Mouse (Mus musculus) kidney, embryonic 16.5 days (tissue): ENCODE measurements around the gene Hoxd9. TPM values are rescaled to one million over a fixed set of nuclear protein-coding genes. Genes with fewer than 3 reads are reported as not detected.

Source experiments
- ATAC-seq: fragments of 200-750 bp; cut with Nextera tagmentation; 2 replicates; pipeline ENCODE4 v1.8.0; 2017; ENCODE audit warnings: moderate TSS enrichment; ENCODE audit not compliant: low FRiP score, low TSS enrichment
- H3K27ac ChIP-seq: fragments of 300-500 bp; sonication (generic); 2 replicates; pipeline ENCODE4 v1.5.1; 2014; ENCODE audit warnings: low read length
- H3K27me3 ChIP-seq: fragments of 300-500 bp; sonication (generic); 2 replicates; pipeline ENCODE4 v1.6.1; 2014; ENCODE audit warnings: low read length, control low read depth, mixed read lengths; ENCODE audit not compliant: insufficient read depth
- H3K36me3 ChIP-seq: fragments of 300-500 bp; sonication (generic); 2 replicates; pipeline ENCODE4 v1.6.1; 2014; ENCODE audit warnings: low read length, control low read depth, mixed read lengths; ENCODE audit not compliant: insufficient read depth
- H3K4me1 ChIP-seq: fragments of 300-500 bp; sonication (generic); 2 replicates; pipeline ENCODE4 v1.6.1; 2014; ENCODE audit warnings: low read length, control low read depth, mixed read lengths; ENCODE audit not compliant: insufficient read depth
- H3K4me2 ChIP-seq: fragments of 300-500 bp; sonication (generic); replicated peaks from 2 replicates; pipeline ENCODE4 v1.6.1; 2014; ENCODE audit warnings: low read depth, low read length
- H3K4me3 ChIP-seq: fragments of 300-500 bp; sonication (generic); 2 replicates; pipeline ENCODE4 v1.5.1; 2014; ENCODE audit warnings: mild to moderate bottlenecking, low read length
- H3K9ac ChIP-seq: fragments of 300-500 bp; sonication (generic); replicated peaks from 2 replicates; pipeline ENCODE4 v1.6.1; 2014; ENCODE audit warnings: low read length
- H3K9me3 ChIP-seq: fragments of 300-500 bp; sonication (generic); 2 replicates; pipeline ENCODE4 v1.6.1; 2016; ENCODE audit warnings: low read length, control low read depth
- WGBS: fragments of 180-500 bp; shearing (Covaris S2); extraction: QIAGEN DNeasy Blood & Tissue Kit; methylation state at CpG from one replicate; pipeline ENCODE4 v1.1.7; 2014; 5-methylcytosine and 5-hydroxymethylcytosine counted together
- polyA plus RNA-seq: library from polyadenylated mRNA; unstranded; fragments of >200 nt; fragmentation: Nextera tagmentation; extraction: Ambion mirVana; gene quantifications from 2 replicates; pipeline ENCODE4 v1.2.1, GENCODE M21; 2015

The Hoxd9 gene
- polyA plus RNA-seq, 1 experiment from 2014 or later: 38.4 TPM

- no peak for ATAC-seq
- H3K36me3 ChIP-seq: no peaks in the 10 kb centered on the region
- H3K27ac ChIP-seq: peak overlapping the region; percentile 41; the same call in 1 of the 2 replicates
- no peaks in the 10 kb centered on the region for H3K9me3 ChIP-seq
- H3K9ac ChIP-seq: no peak overlapping the region; the same call in 1 of the 2 replicates
- H3K4me1 ChIP-seq: peaks cover 33% of the 10 kb centered on the region; the same call in 1 of the 2 replicates
- WGBS: 38% methylated on average over 6 of the region's 6 CpGs
- peak overlapping the region; percentile 72 for H3K4me2 ChIP-seq
- no peaks in the 10 kb centered on the region for H3K27me3 ChIP-seq
- H3K4me3 ChIP-seq: peak overlapping the region; percentile 8
Measured at GRCm38 (mm10) chr2:74702820-74703219, 5.3 kb downstream of the Hoxd9 start.

GRCm38 (mm10) chr2:74703317-74703716 is 5.8 kb downstream of the Hoxd9 start:
- Histone ChIP-seq H3K9me3 (no peaks in the 10 kb centered on the region), H3K27me3 (no peaks in the 10 kb centered on the region), H3K27ac (peak overlapping the region; percentile 100), H3K4me2 (peak overlapping the region; percentile 72), H3K4me1 (peaks cover 33% of the 10 kb centered on the region; the same call in 1 of the 2 replicates), H3K4me3 (peak overlapping the region; percentile 78), H3K9ac (peak overlapping the region; percentile 99), H3K36me3 (no peaks in the 10 kb centered on the region)
- 19% methylated on average over 10 of the region's 10 CpGs for WGBS
- no peak for ATAC-seq

GRCm38 (mm10) chr2:74703720-74704392 is 6.3 kb downstream of the Hoxd9 start:
- 11% methylated on average over 26 of the region's 26 CpGs for WGBS
- Histone ChIP-seq H3K9ac (peak overlapping the region; percentile 99), H3K9me3 (no peaks in the 10 kb centered on the region), H3K4me3 (peak overlapping the region; percentile 78), H3K27me3 (no peaks in the 10 kb centered on the region), H3K4me2 (peak overlapping the region; percentile 72), H3K4me1 (peaks cover 35% of the 10 kb centered on the region; the same call in 1 of the 2 replicates), H3K36me3 (no peaks in the 10 kb centered on the region), H3K27ac (peak overlapping the region; percentile 100)
- ATAC-seq: peak; percentile 57

GRCm38 (mm10) chr2:74704393-74704998 is 7.0 kb downstream of the Hoxd9 start, which contains the start of gene Hoxd8:
TSS of gene Hoxd8 (plus strand) at chr2:74704615.
- H3K4me1 ChIP-seq: peaks cover 41% of the 10 kb centered on the region
- peak within 1 kb of the TSS; percentile 72 for H3K4me2 ChIP-seq
- under 1% methylated on average over 50 of the region's 52 CpGs for WGBS
- peak within 1 kb of the TSS; percentile 78 for H3K4me3 ChIP-seq
- no peaks in the 10 kb centered on the region for H3K9me3 ChIP-seq
- peak; percentile 76 for ATAC-seq
- H3K27ac ChIP-seq: peak within 1 kb of the TSS; percentile 100
- peak within 1 kb of the TSS; percentile 99 for H3K9ac ChIP-seq
- no peaks in the 10 kb centered on the region for H3K36me3 ChIP-seq
- no peaks in the 10 kb centered on the region for H3K27me3 ChIP-seq

- Histone ChIP-seq H3K4me1 (peaks cover 43% of the 10 kb centered on the region), H3K27ac (peak overlapping the region; percentile 100), H3K27me3 (no peaks in the 10 kb centered on the region), H3K4me2 (peak overlapping the region; percentile 72), H3K4me3 (peak overlapping the region; percentile 78), H3K9ac (peak overlapping the region; percentile 99), H3K36me3 (no peaks in the 10 kb centered on the region), H3K9me3 (no peaks in the 10 kb centered on the region)
- ATAC-seq: peak; percentile 40
- WGBS: under 1% methylated on average over 27 of the region's 66 CpGs
Measured at GRCm38 (mm10) chr2:74704999-74705466, 7.5 kb downstream of the Hoxd9 start.

GRCm38 (mm10) chr2:74705467-74706089 is 8.1 kb downstream of the Hoxd9 start:
- Histone ChIP-seq H3K4me3 (peak overlapping the region; percentile 78), H3K4me2 (peak overlapping the region; percentile 72), H3K36me3 (no peaks in the 10 kb centered on the region), H3K9me3 (no peaks in the 10 kb centered on the region), H3K4me1 (peaks cover 43% of the 10 kb centered on the region), H3K27me3 (no peaks in the 10 kb centered on the region), H3K9ac (peak overlapping the region; percentile 99), H3K27ac (peak overlapping the region; percentile 100)
- WGBS: under 1% methylated on average over 70 of the region's 85 CpGs
- peak; percentile 29 for ATAC-seq

- peak overlapping the region; percentile 100 for H3K27ac ChIP-seq
- peak overlapping the region; percentile 78 for H3K4me3 ChIP-seq
- H3K36me3 ChIP-seq: no peaks in the 10 kb centered on the region
- WGBS: 3% methylated on average over 13 of the region's 13 CpGs
- peak overlapping the region; percentile 99 for H3K9ac ChIP-seq
- peaks cover 42% of the 10 kb centered on the region for H3K4me1 ChIP-seq
- H3K4me2 ChIP-seq: peak overlapping the region; percentile 72
- H3K27me3 ChIP-seq: no peaks in the 10 kb centered on the region
- no peaks in the 10 kb centered on the region for H3K9me3 ChIP-seq
- ATAC-seq: no peak
Measured at GRCm38 (mm10) chr2:74706393-74706960, 8.9 kb downstream of the Hoxd9 start.

- H3K9me3 ChIP-seq: no peaks in the 10 kb centered on the region
- H3K9ac ChIP-seq: peak overlapping the region; percentile 74
- H3K4me2 ChIP-seq: peak overlapping the region; percentile 72
- H3K36me3 ChIP-seq: no peaks in the 10 kb centered on the region
- no peak for ATAC-seq
- H3K4me3 ChIP-seq: peak overlapping the region; percentile 49
- WGBS: 11% methylated on average over 7 of the region's 7 CpGs
- H3K27me3 ChIP-seq: no peaks in the 10 kb centered on the region
- H3K4me1 ChIP-seq: peaks cover 42% of the 10 kb centered on the region
- peak overlapping the region; percentile 85 for H3K27ac ChIP-seq
Measured at GRCm38 (mm10) chr2:74707599-74707998, 10.1 kb downstream of the Hoxd9 start.

GRCm38 (mm10) chr2:74708676-74709075 is 11.1 kb downstream of the Hoxd9 start:
- H3K9me3 ChIP-seq: no peaks in the 10 kb centered on the region
- H3K9ac ChIP-seq: peak overlapping the region; percentile 48; the same call in 1 of the 2 replicates
- no peaks in the 10 kb centered on the region for H3K27me3 ChIP-seq
- WGBS: 24% methylated on average over 4 of the region's 4 CpGs
- peak overlapping the region; percentile 72 for H3K4me2 ChIP-seq
- H3K4me1 ChIP-seq: peaks cover 36% of the 10 kb centered on the region
- peak overlapping the region; percentile 99 for H3K27ac ChIP-seq
- no peaks in the 10 kb centered on the region for H3K36me3 ChIP-seq
- no peak for ATAC-seq
- H3K4me3 ChIP-seq: peak overlapping the region; percentile 49
